Comparison of ENCODE assay signal across 9 mouse cellular contexts in genomic region chr5:111341609-111342008, GRCm38 (mm10). TPM values are rescaled to one million over a fixed set of nuclear protein-coding genes. Genes with fewer than 3 reads are reported as not detected.
A peak's percentile ranks its signal among the peaks of the same experiment; 100 is the strongest.
DNase-seq lines count a peak whose midpoint lies in the region; TF ChIP-seq lines count a peak whose summit lies in the region.
"Had no signal": no experiment of that assay in that cellular context is flagged by ENCODE, and none has a peak within 500 bp of the region (broad histone marks: within the 10 kb centered on the region; RNA-seq: fewer than 3 reads in every experiment).

No protein-coding gene starts in this region.

- TF ChIP-seq CTCF in cortical plate, adult 2 months (IDR thresholded peaks at IDR 0.05; ENCODE audit: extremely low read depth, insufficient read depth, low read length), result peak; percentile 37; the same call in 1 of the 2 replicates

- H3K27ac ChIP-seq in cortical plate, adult 2 months (ENCODE audit: insufficient read depth, low read length), result no peak overlapping the region
- H3K27ac ChIP-seq: lung, embryonic 15.5 days had no signal

- TF ChIP-seq POLR2A in cortical plate, adult 2 months (IDR thresholded peaks at IDR 0.05; ENCODE audit: extremely low read depth, insufficient read depth, low read length), result no peak

- DNase-seq in adrenal gland, postnatal 10 days, result peak; percentile 31
- DNase-seq in adrenal gland, postnatal 36 days, result no peak
- DNase-seq in left cerebral cortex, postnatal 14 days (ENCODE audit: low spot score in 2 of 2), result peak; percentile 23 to 42
- DNase-seq in left cerebral cortex, postnatal 4 days, result no peak
- DNase-seq in lung, postnatal 36 days, result peak; percentile 65
- DNase-seq in frontal cortex, postnatal 10 days (ENCODE audit: low spot score in 2 of 2), result no peak
- no peak for DNase-seq in adrenal gland, adult 8-10 months

- H3K4me3 ChIP-seq in cortical plate, adult 2 months (ENCODE audit: insufficient read depth, low read length), result no peak overlapping the region
- H3K4me3 ChIP-seq: lung, embryonic 15.5 days had no signal

- H3K4me1 ChIP-seq in cortical plate, adult 2 months (ENCODE audit: control insufficient read depth, insufficient read depth, low read length), result no peaks in the 10 kb centered on the region
- H3K4me1 ChIP-seq: lung, embryonic 15.5 days had no signal

- intact Hi-C loops in left cerebral cortex, postnatal 14 days (cut with DNase I), result loop anchor here (2.0 kb wide), 1 partner anchor 69 kb away; no protein-coding TSS in a partner anchor
- intact Hi-C loops in left cerebral cortex, postnatal 4 days (cut with DNase I), result no loop called here

RNA-seq across cellular contexts. Expression of gene Pitpnb, which starts 11.0 kb away (rescaled TPM):
- total RNA-seq in adrenal gland, postnatal 10 days (2021), result 10 to 100 TPM; 67.2 to 67.7 TPM
- total RNA-seq in adrenal gland, postnatal 36 days (2021), result 10 to 100 TPM; 74.2 to 74.8 TPM
- 10 to 100 TPM; 71.3 to 71.8 TPM for total RNA-seq in left cerebral cortex, postnatal 14 days (2021)
- total RNA-seq in left cerebral cortex, postnatal 4 days (2021), result 10 to 100 TPM; 79.3 to 84.0 TPM
- polyA plus RNA-seq in cortical plate, adult 2 months (2012; rRNA removed), result 67.7 and 71.4 TPM in 2 replicates
- 10 to 100 TPM; 71.1 to 88.0 (median 80.4) TPM for total RNA-seq in adrenal gland, adult 8-10 months (2022)

Comparison
In these comparisons a context has a peak if more than half of its experiments do, and no peak if none do; other contexts are left out.
1. DNase-seq: peak in adrenal gland, postnatal 10 days (single experiment), left cerebral cortex, postnatal 14 days (2 of 2) and lung, postnatal 36 days (single experiment); none in adrenal gland, postnatal 36 days (0 of 2), left cerebral cortex, postnatal 4 days (single experiment), frontal cortex, postnatal 10 days (0 of 2) and adrenal gland, adult 8-10 months (single experiment).